Mouse (Mus musculus) WW6 (cell line): Measurements from ENCODE around the gene Fmo5.
A peak's percentile ranks its signal among the peaks of the same experiment; 100 is the strongest.

Experiments
- DNase-seq: peaks from one replicate; pipeline ENCODE4 v3.0.0-alpha.2; 2013; ENCODE audit warnings: low read depth, low spot score

The Fmo5 gene

DNA sequence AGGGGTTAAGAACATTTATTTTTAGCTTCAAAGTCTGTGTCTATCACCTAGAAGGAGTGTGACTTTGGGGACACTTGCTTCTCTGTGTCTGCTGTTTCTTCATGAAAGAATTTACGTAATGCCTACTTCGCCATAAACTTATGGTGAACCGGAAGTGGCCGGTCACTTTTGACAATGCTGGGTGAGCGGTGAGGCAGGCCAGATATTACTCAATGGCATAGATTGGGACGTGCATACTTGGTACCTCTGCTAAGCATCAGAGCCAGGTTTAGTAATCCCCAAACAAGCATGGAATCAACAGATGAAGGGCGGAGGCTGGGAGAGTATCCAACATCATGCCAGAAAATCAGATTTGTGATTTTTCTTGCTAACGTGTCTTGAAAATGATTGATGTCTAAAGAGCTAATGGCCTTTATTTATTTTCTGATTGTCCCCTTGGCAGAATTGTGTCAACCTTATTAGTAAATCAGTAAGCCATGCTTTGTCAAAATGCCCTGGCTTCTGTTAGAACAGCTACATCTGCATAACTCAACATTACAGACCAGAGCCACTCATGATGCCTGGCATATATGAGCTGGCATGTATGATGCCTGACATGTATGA is 2.8 kb downstream of the Fmo5 start:
- no peak for DNase-seq

- no peak for DNase-seq
These were observed 4.9 kb downstream of the Fmo5 start for GRCm38 (mm10) chr3:97633456-97633855.

GRCm38 (mm10) chr3:97634288-97634761 is 5.7 kb downstream of the Fmo5 start:
- no peak for DNase-seq

- DNase-seq: no peak
These were observed 12.8 kb downstream of the Fmo5 start for GRCm38 (mm10) chr3:97641396-97641795.

DNA sequence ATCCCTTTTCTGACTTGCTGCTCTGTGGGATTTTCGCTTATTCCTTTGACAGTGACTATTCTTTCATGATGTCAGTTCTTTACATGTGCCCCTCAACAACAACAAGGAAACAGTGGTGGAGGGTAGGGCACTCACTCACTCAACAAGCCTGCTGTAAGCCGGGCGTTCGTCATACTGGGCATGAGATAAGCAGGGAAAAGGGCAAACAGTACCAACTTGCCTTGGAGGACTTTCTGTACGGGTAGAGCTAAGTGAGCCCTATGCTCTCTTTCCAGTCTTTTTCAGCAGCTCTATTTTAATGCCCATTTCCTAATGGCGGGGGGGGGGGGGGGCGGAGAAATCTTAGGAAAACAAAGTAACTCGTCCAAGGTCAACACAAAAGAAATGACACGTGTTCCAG is 13.4 kb downstream of the Fmo5 start:
- DNase-seq: no peak

GRCm38 (mm10) chr3:97648518-97648917 is 19.9 kb downstream of the Fmo5 start:
- DNase-seq: no peak

GRCm38 (mm10) chr3:97649022-97649421 is 20.4 kb downstream of the Fmo5 start:
- DNase-seq: no peak

DNA sequence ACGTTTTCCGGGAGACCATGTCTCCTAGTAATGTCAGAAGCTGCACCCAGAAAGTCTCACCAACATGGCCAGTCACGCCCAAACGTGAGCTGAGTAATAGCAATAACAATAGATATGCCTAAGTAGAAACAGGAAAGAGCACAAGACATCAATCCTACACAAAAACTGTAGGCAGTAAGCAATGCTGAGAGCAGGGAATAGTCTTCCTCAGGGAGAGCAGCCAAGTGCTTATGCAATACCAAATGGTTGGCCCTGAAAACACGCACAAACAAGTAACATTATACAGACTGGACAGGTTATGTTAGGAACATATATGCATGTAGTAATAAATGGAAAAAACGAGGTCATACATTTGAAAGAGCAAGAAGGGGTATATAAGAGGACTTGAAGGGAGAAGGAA is 20.9 kb downstream of the Fmo5 start:
- DNase-seq: no peak

DNA sequence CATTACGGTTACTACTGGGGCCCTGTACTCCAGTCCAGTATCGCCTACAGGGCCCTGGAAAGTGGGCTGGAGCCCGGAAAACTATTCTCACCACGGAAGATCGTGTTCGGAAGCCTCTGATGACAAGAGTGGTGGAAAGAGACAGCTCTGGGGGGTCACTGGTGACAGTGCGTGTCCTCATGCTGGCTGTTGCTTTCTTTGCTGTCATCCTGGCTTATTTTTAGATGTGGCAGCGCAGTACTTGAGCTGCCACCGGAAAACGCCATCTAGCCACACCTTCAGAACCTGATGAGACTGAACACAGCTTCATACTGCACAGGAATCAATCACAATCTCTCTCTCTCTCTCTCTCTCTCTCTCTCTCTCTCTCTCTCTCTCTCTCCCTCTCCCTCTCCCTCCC is 23.0 kb downstream of the Fmo5 start:
- no peak for DNase-seq

- no peak for DNase-seq
These were observed 25.2 kb downstream of the Fmo5 start for GRCm38 (mm10) chr3:97653781-97654180.

GRCm38 (mm10) chr3:97654901-97655300 is 26.3 kb downstream of the Fmo5 start:
- peak; percentile 26 for DNase-seq

GRCm38 (mm10) chr3:97657655-97658411 is 29.2 kb downstream of the Fmo5 start, which contains the start of gene Prkab2:
Gene Prkab2, plus strand, starts transcription at chr3:97658193.
- peak; percentile 82 for DNase-seq

DNA sequence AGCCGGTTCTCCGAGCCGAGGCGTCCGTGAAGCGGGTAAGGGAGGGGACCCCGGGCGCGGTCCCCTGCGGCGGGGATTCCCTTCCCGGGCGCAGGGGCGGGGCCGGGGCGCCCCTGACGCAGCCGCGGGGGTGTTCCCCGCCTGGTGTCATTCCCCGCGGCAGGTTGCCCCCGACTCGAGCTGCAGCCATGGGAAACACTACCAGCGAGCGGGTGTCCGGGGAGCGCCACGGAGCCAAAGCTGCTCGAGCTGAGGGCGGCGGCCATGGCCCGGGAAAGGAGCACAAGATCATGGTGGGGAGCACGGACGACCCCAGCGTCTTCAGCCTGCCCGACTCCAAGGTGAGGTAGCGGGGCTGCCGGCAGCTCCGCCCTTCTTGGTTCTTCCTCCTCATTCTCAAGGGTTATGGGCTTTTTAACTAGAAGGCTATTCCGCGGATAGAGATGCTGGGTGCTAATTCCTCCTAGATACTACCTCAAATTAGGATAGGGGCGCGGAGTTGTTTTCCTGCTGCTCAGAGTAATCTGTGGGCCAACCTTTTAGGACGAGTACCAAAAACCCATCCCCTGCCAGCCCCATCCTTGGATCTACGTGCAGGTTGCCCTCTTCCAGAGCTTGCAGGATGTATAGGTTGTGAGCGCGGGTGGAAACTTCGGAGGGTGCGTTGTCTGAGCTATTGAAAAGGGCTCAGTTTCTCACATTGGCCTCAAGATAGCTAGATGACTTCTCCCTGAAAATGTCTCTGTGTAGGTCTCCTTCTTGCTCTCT is 30.0 kb downstream of the Fmo5 start:
- peak; percentile 18 for DNase-seq

- no peak for DNase-seq
These were observed 31.1 kb downstream of the Fmo5 start for GRCm38 (mm10) chr3:97659746-97660145.

- DNase-seq: no peak
These were observed 32.6 kb downstream of the Fmo5 start for GRCm38 (mm10) chr3:97661206-97661605.

- no peak for DNase-seq
These were observed 36.9 kb downstream of the Fmo5 start for GRCm38 (mm10) chr3:97665525-97665924.

DNA sequence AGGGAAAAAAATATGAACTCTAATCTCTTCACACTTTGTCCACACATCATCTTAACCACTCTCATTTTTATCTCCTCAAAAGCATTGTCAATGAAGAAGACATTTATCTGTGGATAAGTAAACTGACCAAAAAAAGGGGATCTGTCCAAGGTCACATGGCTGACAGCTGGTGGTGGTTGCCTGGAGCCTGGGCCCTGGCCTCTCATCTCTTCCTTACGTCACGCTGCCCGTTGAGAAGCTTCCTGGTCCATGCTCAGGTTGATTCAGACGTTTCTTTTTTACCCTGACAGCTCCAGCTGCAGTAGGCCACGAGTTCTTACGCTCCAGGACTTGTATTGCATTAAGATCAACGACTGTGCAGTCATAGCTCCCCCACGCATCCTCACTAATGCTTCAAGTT is 37.5 kb downstream of the Fmo5 start:
- DNase-seq: no peak

- no peak for DNase-seq
These were observed 38.6 kb downstream of the Fmo5 start for GRCm38 (mm10) chr3:97667093-97667675.

- no peak for DNase-seq
These were observed 46.1 kb downstream of the Fmo5 start, which contains the start of gene Gm17651 for GRCm38 (mm10) chr3:97674644-97675110. Gene Gm17651, minus strand, starts transcription at chr3:97674694.

DNA sequence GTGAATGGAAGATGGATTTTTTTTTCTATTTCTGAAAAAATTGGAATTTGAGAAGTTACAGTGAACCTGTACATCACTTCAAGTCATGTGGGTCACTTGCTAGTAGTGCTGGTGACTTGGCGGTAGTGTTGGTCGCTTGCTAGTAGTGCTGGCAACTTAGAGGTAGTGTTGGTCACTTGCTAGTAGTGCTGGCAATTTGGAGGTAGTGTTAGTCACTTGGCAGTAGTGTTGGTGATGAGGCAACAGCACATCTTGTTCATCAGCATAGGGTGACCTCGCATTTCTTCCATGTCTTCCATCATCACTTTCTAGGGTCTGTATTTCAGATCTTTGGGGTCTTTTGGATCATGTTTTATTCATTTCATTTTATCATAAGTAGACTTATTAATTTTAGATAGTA is 47.5 kb downstream of the Fmo5 start:
- no peak for DNase-seq

GRCm38 (mm10) chr3:97678416-97678815 is 49.8 kb downstream of the Fmo5 start:
- DNase-seq: no peak
